Mouse (Mus musculus) urinary bladder, postnatal 14 days (tissue): Measurements from ENCODE around the gene P4ha3.

ENCODE experiments used
- DNase-seq: peaks from one replicate; pipeline ENCODE4 v3.0.0; 2021; ENCODE audit warnings: low spot score

Gene P4ha3

DNA sequence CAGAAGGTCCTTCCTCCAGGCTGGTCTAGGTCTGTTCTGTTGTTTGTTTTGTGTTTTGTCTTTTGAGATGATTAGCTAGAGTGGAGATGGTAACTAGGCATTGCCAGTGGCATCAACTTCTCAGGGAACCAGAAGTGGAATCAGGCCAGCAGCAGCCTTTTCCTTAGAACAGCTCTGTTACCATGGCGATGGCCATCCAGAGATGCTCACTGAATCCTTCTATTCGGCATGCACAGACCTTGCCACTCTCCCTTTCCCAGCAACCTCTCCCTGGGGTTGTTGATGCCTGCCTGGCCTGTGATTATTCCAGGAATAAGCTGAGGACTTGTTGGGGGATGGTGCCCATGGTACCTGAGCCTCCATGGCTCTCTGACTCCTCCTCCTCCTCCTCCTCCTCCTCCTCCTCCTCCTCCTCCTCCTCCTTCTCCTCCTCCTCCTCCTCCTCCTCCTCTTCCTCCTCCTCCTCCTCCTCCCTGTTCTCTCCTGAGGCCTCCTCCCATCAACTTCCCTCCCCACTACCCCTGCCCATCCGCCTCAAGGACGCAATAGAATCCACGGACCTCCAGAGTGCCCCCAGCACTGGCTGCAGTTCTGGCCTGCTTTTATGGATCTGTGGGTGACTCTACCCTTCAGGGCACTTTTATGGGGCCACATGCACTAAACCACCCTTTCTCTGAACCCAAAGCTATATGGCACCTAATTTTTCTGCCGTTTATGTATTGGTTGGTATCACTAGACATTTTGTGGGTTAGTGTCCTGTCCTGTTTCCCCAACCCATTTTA, 22.7 kb downstream of the P4ha3 start:
- DNase-seq: no peak

DNA sequence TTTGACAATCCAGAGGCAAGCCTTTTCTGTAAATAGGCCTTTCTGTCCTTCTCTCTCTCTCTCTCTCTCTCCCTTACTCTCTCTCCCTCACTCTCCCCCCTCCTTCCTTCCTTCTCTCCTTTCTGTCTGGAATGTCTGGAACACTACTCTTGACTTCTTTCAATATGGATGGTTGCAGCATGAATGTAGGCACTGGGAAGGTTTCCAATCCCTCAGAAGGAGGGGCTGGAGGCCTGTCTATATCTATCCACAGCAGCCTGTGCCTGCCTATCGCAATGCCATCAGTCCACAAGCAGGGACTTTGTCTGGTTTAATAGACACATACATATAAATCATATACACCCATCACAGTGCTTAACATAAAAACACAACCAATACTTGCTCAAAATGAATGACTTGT, 23.9 kb downstream of the P4ha3 start:
- no peak for DNase-seq

DNA sequence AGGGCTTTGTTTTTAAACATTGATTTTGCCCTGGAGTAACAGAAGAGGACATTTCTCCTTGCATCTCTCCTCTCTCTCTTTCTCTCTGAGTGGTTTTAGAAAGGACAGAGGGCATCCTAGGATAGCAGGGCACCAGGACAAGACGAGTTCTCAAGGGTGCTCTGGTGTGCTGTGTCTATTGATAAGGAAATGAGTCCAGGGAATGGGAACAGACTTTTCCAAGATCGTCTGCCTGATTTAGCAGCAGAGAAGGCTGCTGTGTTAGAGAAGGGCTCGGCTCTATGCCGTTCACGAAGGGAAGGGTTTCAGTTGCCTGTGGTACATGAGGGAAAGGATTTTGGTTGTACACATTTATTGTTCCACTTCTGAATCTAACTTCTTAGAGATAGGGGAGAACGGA, 24.4 kb downstream of the P4ha3 start:
- DNase-seq: no peak

DNA sequence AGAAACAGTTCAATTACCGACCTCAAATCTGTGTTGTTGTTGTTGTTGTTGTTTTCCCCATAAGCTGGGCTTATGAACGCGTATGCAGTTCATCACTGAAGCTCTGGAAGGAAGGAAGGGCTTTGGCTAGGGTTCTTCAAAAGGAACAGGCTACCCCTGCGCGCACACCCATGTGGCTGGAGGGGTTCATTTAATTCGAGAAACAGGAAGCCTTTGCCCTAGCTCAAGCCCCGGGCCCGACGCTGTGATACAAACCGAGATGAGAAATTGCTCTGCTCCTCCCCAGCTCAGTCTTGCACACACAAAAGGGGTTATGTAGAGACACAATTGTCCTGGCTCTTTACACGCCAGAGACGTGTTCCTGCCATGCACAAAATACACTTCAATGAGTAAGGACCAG, 25.0 kb downstream of the P4ha3 start:
- no peak for DNase-seq

DNA sequence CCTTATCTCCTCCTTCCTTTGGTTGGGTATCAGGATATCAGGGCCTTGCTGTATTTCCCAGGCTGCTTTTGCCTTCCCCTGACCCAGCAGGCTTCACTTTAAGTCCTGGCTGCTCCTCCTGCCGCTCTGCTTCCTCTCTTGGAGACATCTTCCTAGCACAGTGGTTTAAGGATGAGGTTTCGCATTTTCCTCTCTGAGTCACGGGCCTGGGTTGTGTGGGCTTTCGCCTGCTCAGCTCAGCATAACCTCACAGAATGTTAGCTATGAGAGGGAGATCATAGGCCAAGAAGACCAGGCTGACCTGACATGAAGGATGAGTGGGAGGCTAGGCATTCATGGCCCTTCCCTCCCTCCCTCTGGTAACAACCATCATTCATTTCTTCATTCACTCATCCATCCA, 27.4 kb downstream of the P4ha3 start:
- DNase-seq: no peak

DNA sequence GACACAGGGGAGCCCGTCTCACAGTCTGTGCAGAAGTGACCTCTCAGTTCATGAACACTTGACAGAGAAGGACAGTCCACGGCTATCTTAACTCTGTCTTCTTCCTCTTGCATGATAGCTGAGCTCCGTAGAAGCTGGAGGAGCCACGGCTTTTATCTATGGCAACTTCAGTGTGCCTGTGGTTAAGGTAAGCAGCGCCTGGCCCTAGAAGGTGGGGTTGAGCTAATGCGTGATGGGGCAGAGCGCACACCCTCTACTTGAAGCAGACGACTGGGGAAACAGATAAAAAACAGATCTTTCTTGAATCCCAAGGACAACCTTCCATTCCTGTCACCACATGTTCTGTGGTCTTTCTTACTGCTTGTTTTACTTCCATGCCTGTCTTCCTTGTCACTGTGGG, 31.6 kb downstream of the P4ha3 start:
- no peak for DNase-seq

DNA sequence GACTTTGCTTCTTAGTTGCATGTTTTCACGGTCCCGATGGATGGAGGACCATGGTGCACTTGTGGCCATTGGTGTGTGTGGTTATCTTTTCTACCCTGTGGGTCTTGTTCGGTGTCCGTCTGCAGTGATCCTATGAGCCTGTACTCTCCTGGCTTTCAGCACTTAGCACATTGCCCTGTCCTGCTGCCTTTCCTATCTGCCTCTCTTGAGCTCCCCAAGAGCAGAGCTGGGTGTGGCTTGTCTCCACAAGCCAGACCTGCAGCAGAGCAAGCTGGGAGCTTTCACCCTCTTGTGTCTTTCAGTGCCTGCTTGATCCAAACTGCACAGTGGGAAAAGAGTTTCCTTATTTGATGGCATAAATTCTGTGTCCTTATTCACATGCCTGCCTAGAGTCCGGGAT, 32.2 kb downstream of the P4ha3 start:
- DNase-seq: no peak

DNA sequence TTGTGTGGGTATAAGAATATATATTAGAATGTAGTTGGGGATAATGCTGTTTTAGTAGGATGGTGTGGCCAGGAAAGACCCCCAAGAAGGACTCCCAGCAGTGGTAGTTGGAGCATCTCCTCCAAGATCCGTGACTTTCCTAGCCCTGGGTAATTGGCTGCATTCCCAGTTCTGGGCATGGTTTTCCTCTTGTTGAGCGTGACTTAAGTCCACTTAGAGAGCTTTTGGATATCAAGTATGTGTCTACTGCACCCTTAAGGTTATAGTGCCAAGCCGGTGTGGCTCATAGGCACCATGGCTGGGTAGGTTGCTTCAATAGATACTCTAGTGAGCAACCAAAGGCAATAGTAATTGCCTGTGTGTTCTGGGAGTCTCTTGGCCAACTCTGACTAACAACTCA, 38.4 kb downstream of the P4ha3 start:
- DNase-seq: no peak

DNA sequence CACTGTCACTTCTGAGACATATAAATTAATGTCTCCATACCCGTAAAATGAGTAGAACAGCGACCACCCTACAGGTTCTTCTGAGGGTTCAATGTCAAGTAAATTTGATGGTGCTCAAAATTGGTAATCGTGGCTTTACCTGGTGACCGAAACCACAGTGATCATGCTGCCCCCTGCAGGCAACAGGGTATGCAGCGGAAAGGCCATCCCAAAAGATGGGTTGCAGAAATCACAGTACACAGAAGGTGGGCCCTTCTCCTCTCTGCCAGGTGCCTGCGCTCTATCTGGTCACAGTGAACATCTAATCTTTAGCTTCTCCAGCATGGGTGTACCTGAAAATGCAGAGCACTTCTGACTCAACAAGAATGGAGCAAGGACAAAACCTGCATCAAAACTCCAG, 40.2 kb downstream of the P4ha3 start:
- peak; percentile 47 for DNase-seq

DNA sequence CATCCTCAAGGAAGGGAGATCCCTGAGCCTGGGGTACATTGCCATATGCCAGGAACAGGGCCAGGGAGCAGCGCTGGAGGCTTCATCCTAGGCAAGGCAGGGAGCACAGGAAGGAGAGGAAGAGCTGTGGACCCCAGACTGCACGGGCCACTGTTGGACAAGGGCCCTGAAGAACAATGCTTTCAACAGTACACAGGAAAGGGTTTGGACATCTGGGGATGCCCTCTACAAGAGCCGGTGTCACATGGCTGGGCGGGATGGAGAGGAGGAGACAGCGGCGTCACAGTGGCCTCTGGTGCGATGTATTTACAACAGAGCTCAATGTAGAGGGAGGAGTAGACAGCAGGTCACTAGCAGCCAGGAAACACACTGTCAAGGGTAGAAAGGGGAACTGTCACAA, 42.2 kb downstream of the P4ha3 start:
- no peak for DNase-seq

DNA sequence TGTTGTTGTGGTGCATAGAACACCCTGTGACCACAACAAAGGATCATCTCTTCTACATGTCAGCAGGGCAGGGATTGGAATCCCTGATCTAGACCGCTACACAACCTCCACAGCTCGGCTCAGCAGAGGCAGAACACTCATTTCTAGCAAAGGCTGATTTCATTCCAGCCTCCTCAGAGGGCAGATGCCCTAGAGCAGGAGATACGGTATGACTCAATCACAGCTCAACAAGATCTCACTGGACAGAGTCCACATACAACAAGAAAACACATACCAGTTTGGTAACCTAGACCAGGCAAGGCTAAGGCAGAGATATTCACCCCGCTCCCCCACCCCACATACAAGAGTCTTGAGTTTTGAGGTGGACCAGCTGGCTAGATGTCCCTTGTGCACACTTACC, 43.3 kb downstream of the P4ha3 start:
- DNase-seq: no peak

DNA sequence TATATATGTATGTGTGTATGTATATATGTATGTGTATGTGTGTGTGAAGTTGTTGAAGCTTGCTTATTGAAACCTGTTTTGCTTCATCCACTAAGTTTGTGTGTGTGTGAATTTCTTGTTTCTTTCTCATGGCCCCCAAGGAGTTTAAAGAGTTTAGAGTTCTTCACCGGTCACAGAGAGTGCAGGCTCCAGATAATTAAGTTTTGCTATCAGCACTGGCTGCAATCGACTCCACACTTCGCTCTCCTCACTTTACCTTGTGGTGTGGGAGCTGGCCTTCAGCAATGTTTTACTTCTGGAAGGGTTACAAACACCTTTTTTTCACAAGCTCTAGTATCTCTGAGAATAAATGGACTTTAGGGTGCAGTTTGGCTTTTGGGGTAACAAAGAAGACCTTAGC, 45.9 kb downstream of the P4ha3 start:
- no peak for DNase-seq

DNA sequence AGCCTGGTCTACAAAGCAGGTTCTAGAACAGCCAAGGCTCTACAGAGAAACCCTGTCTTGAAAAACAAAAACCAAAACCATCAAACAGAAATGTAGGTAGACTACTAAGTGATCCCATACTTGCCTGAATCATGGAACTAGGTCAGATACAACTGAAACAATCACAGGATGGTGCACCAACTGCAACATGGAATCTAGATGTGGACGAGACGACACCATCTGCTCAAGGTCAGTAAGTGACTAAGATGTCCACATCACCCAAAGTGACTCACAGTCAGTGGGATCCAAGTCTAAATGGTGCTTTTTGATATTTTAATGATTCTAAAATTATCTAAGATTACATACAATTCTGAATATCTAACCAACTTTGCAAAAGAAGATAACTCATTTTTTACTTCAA, 50.6 kb downstream of the P4ha3 start:
- no peak for DNase-seq

DNA sequence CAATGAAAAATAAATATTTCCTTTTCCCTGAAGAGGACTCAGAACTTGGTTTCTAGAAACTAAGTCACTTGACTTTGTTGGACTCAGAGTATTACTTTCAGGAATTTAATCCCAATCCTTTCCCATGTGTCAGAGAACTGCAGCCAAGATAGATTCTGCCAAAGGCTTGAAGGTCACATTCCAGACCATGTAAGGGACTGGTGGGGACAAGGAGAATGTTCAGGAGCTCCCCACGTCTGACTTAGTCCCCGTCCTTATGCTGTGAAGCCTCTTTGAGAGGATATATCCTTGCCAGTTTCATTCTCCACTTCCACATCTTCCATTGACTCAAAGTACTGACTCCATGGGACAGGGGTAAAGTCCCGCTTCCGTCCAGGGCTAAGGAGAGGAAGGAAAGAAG, 69.7 kb downstream of the P4ha3 start:
- DNase-seq: no peak

DNA sequence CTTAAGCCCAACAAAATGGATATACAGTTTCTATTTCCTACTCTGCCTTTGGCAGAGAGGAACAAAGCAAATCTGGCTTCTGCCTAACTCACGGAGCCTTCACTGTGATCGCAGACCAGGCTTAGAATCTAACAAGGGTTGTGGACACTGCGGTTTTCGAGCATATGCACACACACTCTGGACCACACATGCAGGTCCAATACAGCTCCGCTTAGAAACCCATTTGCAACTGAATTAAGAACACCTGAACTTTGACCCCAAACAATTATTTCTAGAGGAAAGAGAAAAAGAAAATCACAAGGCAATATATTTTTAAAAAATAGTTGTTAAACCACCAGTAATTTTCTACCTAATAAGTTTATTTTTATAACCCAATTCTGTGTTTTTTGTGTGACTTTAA, 71.0 kb downstream of the P4ha3 start:
- no peak for DNase-seq

DNA sequence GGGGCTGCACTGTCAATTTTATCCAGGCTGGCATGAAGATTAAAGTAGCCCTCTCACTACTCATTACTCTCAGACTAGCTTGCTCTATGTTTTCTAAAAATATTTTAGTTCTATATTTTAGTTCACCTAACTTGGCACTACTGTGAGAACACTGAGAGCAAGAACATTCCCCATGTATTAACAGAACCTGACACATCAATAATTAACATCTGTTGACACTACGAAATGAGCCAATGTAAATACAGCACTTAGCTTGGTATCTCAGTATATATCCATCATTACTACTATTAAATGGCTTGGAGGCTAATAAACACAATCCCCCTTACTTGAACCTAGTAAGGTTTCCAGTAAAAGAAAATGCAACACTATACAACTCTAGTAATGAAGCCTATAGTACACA, 71.4 kb downstream of the P4ha3 start:
- no peak for DNase-seq

DNA sequence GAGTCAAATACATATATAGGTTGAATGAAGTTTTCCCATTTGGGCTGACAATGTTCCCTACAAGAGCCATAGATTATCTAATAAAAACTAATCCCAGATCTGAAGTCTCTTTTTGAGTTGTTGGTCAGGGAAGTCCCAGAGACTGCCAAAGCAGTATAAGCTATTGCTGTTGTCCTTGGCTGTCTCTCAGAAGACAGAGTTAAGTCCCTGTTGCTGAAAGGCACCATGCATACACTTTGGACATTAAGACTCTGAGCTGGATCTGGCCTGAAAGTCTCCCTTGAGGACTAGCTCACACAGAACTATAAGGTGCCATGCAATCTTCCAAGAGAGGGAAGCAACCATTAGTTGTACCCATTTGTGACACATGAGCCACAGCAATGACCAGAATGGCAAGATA, 72.5 kb downstream of the P4ha3 start:
- DNase-seq: no peak

DNA sequence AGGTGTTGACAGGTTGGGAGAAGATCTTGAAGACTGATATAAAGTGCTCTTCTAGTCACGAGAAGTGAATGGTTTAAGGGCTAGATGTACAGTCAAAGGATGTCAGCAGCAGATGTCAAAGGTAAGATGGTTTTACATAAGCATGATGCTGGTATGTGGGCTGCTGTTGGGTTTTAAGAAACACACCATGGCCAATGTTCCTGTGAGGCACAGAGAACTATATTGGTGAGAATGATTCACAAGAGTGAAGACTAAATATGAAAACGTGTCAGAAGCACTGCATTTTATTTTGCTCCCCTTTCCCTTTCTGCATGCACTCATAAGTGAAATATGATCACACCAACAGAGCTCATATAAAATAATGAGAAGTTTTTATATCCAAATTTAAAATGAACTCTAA, 77.8 kb downstream of the P4ha3 start:
- no peak for DNase-seq

DNA sequence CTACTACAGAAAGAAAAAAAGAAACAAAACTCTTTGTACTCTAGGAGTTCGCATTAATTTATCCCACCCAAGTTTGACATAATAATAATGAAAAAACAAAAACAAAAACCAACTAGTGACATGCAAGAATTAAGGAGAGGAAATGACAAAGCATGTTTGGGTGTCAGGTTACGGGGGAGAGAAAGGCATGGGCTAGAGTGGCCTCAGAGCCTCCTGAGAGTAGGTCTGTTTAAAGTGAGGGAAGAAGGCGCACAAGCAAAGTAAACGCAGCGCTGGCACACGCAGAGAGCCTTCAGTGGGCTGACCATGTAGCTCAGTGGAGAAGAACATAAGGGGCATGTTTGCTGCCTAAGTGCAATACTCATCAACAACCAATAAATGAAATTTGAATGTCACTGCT, 79.6 kb downstream of the P4ha3 start:
- DNase-seq: no peak
